Mouse (Mus musculus) neural tube, embryonic 12.5 days (tissue): Measurements from ENCODE around the gene Rwdd2a. TPM values are rescaled to one million over a fixed set of nuclear protein-coding genes. Genes with fewer than 3 reads are reported as not detected.

Experiments
- ATAC-seq: fragments of 200-750 bp; cut with Nextera tagmentation; 2 replicates; pipeline ENCODE4 v1.8.0; 2017; ENCODE audit warnings: low read depth, mild to moderate bottlenecking, moderate TSS enrichment, moderate library complexity; ENCODE audit not compliant: low FRiP score
- H3K27ac ChIP-seq: fragments of 300-500 bp; sonication (generic); 2 replicates; pipeline ENCODE4 v1.5.1; 2016
- H3K27me3 ChIP-seq: fragments of 300-500 bp; sonication (generic); replicated peaks from 2 replicates; pipeline ENCODE4 v1.6.1; 2016; ENCODE audit warnings: mild to moderate bottlenecking
- H3K36me3 ChIP-seq: fragments of 300-500 bp; sonication (generic); 2 replicates; pipeline ENCODE4 v1.6.1; 2016; ENCODE audit warnings: mild to moderate bottlenecking
- H3K4me1 ChIP-seq: fragments of 300-500 bp; sonication (generic); 2 replicates; pipeline ENCODE4 v1.6.1; 2016
- H3K4me2 ChIP-seq: fragments of 300-500 bp; sonication (generic); replicated peaks from 2 replicates; pipeline ENCODE4 v1.6.1; 2016; ENCODE audit warnings: mild to moderate bottlenecking
- H3K4me3 ChIP-seq: fragments of 300-500 bp; sonication (generic); 2 replicates; pipeline ENCODE4 v1.5.1; 2016
- H3K9ac ChIP-seq: fragments of 300-500 bp; sonication (generic); 2 replicates; pipeline ENCODE4 v1.6.1; 2016; ENCODE audit warnings: mild to moderate bottlenecking
- H3K9me3 ChIP-seq: fragments of 300-500 bp; sonication (generic); 2 replicates; pipeline ENCODE4 v1.6.1; 2016; ENCODE audit warnings: mild to moderate bottlenecking
- whole genome bisulfite sequencing: fragments of 180-500 bp; shearing (Covaris S2); methylation state at CpG from one replicate; pipeline ENCODE4 v1.1.7; 2016; 5-methylcytosine and 5-hydroxymethylcytosine counted together
- polyA plus RNA-seq: library from polyadenylated mRNA; unstranded; fragments of >200 nt; fragmentation: Nextera tagmentation; extraction: Ambion mirVana; gene quantifications from 2 replicates; pipeline ENCODE4 v1.2.1, GENCODE M21; 2016

The Rwdd2a gene
- 4.5 and 6.6 TPM in 2 replicates for polyA plus RNA-seq

GRCm38 (mm10) chr9:86571540-86572135, at the start of gene Rwdd2a, which contains the start of gene Pgm3:
Gene Rwdd2a (plus strand): TSS chr9:86571991.
Gene Pgm3 (minus strand): TSS chr9:86571842.
- Histone ChIP-seq H3K4me1 (peaks cover 16% of the 10 kb centered on the region), H3K9me3 (no peaks in the 10 kb centered on the region), H3K27ac (no peak within 1 kb of the TSS), H3K4me3 (peak within 1 kb of the TSS; percentile 76), H3K27me3 (no peaks in the 10 kb centered on the region), H3K4me2 (peak within 1 kb of the TSS; percentile 99), H3K36me3 (peaks cover 20% of the 10 kb centered on the region; the same call in 1 of the 2 replicates), H3K9ac (peak within 1 kb of the TSS; percentile 68)
- WGBS: under 1% methylated on average over 59 of the region's 59 CpGs
- peak; percentile 99 for ATAC-seq

- no peak for ATAC-seq
- Histone ChIP-seq H3K36me3 (peaks cover 30% of the 10 kb centered on the region), H3K9me3 (no peaks in the 10 kb centered on the region), H3K4me1 (no peaks in the 10 kb centered on the region), H3K27me3 (no peaks in the 10 kb centered on the region), H3K27ac (no peak overlapping the region), H3K4me3 (no peak overlapping the region), H3K9ac (no peak overlapping the region), H3K4me2 (no peak overlapping the region)
These were observed 49.5 kb upstream of the Rwdd2a start for GRCm38 (mm10) chr9:86522335-86522734.

GRCm38 (mm10) chr9:86525600-86525999, 46.2 kb upstream of the Rwdd2a start:
- Histone ChIP-seq H3K9ac (no peak overlapping the region), H3K27me3 (no peaks in the 10 kb centered on the region), H3K27ac (no peak overlapping the region), H3K36me3 (peaks cover 22% of the 10 kb centered on the region), H3K4me2 (no peak overlapping the region), H3K4me3 (no peak overlapping the region), H3K9me3 (no peaks in the 10 kb centered on the region), H3K4me1 (no peaks in the 10 kb centered on the region)
- no peak for ATAC-seq
- 59% methylated on average over 2 of the region's 2 CpGs for WGBS

GRCm38 (mm10) chr9:86534071-86534470, 37.7 kb upstream of the Rwdd2a start:
- Histone ChIP-seq H3K4me3 (no peak overlapping the region), H3K4me2 (no peak overlapping the region), H3K27me3 (no peaks in the 10 kb centered on the region), H3K4me1 (no peaks in the 10 kb centered on the region), H3K9ac (no peak overlapping the region), H3K9me3 (no peaks in the 10 kb centered on the region), H3K36me3 (peaks cover 15% of the 10 kb centered on the region), H3K27ac (no peak overlapping the region)
- WGBS: 86% methylated on average over 5 of the region's 5 CpGs
- ATAC-seq: no peak

- WGBS: 88% methylated on average over 3 of the region's 3 CpGs
- no peak for ATAC-seq
- Histone ChIP-seq H3K9me3 (no peaks in the 10 kb centered on the region), H3K27me3 (no peaks in the 10 kb centered on the region), H3K9ac (no peak overlapping the region), H3K27ac (no peak overlapping the region), H3K4me1 (no peaks in the 10 kb centered on the region), H3K4me3 (no peak overlapping the region), H3K4me2 (no peak overlapping the region), H3K36me3 (peaks cover 36% of the 10 kb centered on the region; the same call in 1 of the 2 replicates)
These were observed 28.3 kb upstream of the Rwdd2a start for GRCm38 (mm10) chr9:86543451-86543850.

GRCm38 (mm10) chr9:86544559-86544958, 27.2 kb upstream of the Rwdd2a start:
- H3K4me1 ChIP-seq: no peaks in the 10 kb centered on the region
- no peak overlapping the region for H3K27ac ChIP-seq
- no peaks in the 10 kb centered on the region for H3K27me3 ChIP-seq
- H3K4me3 ChIP-seq: no peak overlapping the region
- ATAC-seq: no peak
- 84% methylated on average over 1 of the region's 1 CpGs for WGBS
- H3K9ac ChIP-seq: no peak overlapping the region
- no peak overlapping the region for H3K4me2 ChIP-seq
- peaks cover 45% of the 10 kb centered on the region for H3K36me3 ChIP-seq
- no peaks in the 10 kb centered on the region for H3K9me3 ChIP-seq

GRCm38 (mm10) chr9:86549637-86550162, 22.1 kb upstream of the Rwdd2a start:
- H3K9ac ChIP-seq: no peak overlapping the region
- 90% methylated on average over 5 of the region's 5 CpGs for WGBS
- no peak for ATAC-seq
- H3K27ac ChIP-seq: no peak overlapping the region
- H3K4me3 ChIP-seq: no peak overlapping the region
- H3K27me3 ChIP-seq: no peaks in the 10 kb centered on the region
- no peak overlapping the region for H3K4me2 ChIP-seq
- H3K36me3 ChIP-seq: peaks cover 46% of the 10 kb centered on the region
- no peaks in the 10 kb centered on the region for H3K9me3 ChIP-seq
- no peaks in the 10 kb centered on the region for H3K4me1 ChIP-seq

GRCm38 (mm10) chr9:86550717-86551116, 21.1 kb upstream of the Rwdd2a start:
- Histone ChIP-seq H3K9ac (no peak overlapping the region), H3K27ac (no peak overlapping the region), H3K36me3 (peaks cover 51% of the 10 kb centered on the region), H3K9me3 (no peaks in the 10 kb centered on the region), H3K4me2 (no peak overlapping the region), H3K4me1 (no peaks in the 10 kb centered on the region), H3K4me3 (no peak overlapping the region), H3K27me3 (no peaks in the 10 kb centered on the region)
- ATAC-seq: no peak
- 91% methylated on average over 3 of the region's 3 CpGs for WGBS

- H3K9me3 ChIP-seq: no peaks in the 10 kb centered on the region
- WGBS: 94% methylated on average over 9 of the region's 9 CpGs
- no peak overlapping the region for H3K4me3 ChIP-seq
- H3K9ac ChIP-seq: no peak overlapping the region
- no peak for ATAC-seq
- H3K27me3 ChIP-seq: no peaks in the 10 kb centered on the region
- H3K36me3 ChIP-seq: peaks cover 67% of the 10 kb centered on the region
- H3K27ac ChIP-seq: no peak overlapping the region
- no peaks in the 10 kb centered on the region for H3K4me1 ChIP-seq
- no peak overlapping the region for H3K4me2 ChIP-seq
These were observed 17.9 kb upstream of the Rwdd2a start for GRCm38 (mm10) chr9:86553886-86554285.

GRCm38 (mm10) chr9:86554641-86555040, 17.1 kb upstream of the Rwdd2a start:
- Histone ChIP-seq H3K36me3 (peaks cover 69% of the 10 kb centered on the region), H3K4me2 (no peak overlapping the region), H3K9me3 (no peaks in the 10 kb centered on the region), H3K9ac (no peak overlapping the region), H3K4me3 (no peak overlapping the region), H3K27me3 (no peaks in the 10 kb centered on the region), H3K4me1 (no peaks in the 10 kb centered on the region), H3K27ac (no peak overlapping the region)
- 91% methylated on average over 4 of the region's 4 CpGs for WGBS
- ATAC-seq: no peak

GRCm38 (mm10) chr9:86560543-86560942, 11.2 kb upstream of the Rwdd2a start:
- Histone ChIP-seq H3K4me1 (no peaks in the 10 kb centered on the region), H3K9me3 (no peaks in the 10 kb centered on the region), H3K9ac (no peak overlapping the region), H3K4me3 (no peak overlapping the region), H3K36me3 (peaks cover 78% of the 10 kb centered on the region), H3K27me3 (no peaks in the 10 kb centered on the region), H3K4me2 (no peak overlapping the region), H3K27ac (no peak overlapping the region)
- no peak for ATAC-seq
- WGBS: 89% methylated on average over 3 of the region's 3 CpGs

GRCm38 (mm10) chr9:86569314-86569910, 2.4 kb upstream of the Rwdd2a start:
- no peak overlapping the region for H3K4me3 ChIP-seq
- WGBS: 81% methylated on average over 3 of the region's 3 CpGs

More at GRCm38 (mm10) chr9:86569314-86569910, 2.4 kb upstream of the Rwdd2a start:
- Histone ChIP-seq H3K4me2 (no peak overlapping the region), H3K4me1 (peaks cover 16% of the 10 kb centered on the region), H3K9me3 (no peaks in the 10 kb centered on the region), H3K27ac (no peak overlapping the region), H3K36me3 (peaks cover 37% of the 10 kb centered on the region; the same call in 1 of the 2 replicates), H3K9ac (no peak overlapping the region), H3K27me3 (no peaks in the 10 kb centered on the region)
- no peak for ATAC-seq
